Mouse (Mus musculus): Measurements from ENCODE around the gene Kcnmb2. TPM values are rescaled to one million over a fixed set of nuclear protein-coding genes. Genes with fewer than 3 reads are reported as not detected.

Kcnmb2 gene
- polyA plus RNA-seq (2017; shearing (Covaris generic)), result under 1 TPM; 0.27 to 0.77 TPM

DNA sequence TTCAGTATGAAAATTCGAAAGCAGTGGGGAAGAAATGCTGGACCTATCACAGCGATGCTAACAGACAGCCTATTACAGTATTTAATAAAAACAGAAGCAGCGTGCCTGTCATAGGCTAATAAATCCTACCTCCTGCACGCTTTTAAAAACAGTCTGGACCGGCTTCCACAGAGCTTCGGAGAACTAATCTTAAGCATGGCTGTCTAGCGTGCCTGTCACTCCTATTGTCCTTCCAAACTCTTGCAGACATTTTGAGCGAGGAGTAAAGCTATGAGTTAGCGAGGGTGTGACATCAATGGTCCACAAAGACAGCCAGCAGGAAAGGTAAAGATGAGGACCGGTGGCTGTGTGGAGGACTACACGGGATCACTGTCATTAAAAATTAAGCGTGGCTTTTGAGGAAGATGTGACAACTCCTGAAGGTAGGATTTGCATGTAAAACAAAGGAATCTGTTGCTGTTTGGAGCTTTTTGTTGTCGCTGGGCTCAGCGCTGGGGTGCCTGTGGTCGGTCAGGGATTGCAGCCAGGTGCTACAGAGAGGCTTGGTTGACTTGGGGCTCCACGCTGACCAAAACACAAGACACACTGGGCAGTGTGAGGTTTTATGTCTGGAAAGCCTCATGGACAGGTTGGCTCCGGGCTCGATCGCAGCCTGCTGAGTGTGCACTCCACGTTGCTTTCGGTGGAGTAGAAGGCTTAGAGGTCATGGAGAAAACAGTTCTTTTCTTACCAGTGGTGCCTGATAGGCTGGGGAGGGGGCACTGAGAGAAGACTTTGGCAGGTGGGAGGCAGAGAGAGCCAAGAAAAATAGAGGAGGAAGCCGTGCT lies at the start of gene Kcnmb2:
Gene Kcnmb2, plus strand, starts transcription at position 4 of the 827 bp plus-strand sequence.

